Mouse (Mus musculus) limb, embryonic 14.5 days (tissue): ENCODE data around the gene Strc. TPM values are rescaled to one million over a fixed set of nuclear protein-coding genes. Genes with fewer than 3 reads are reported as not detected.
"Not testable (repeated sequence)": the region's sequence is repeated elsewhere in the genome, so short reads cannot be mapped to it uniquely, and the experiment has no call there.

ENCODE experiments used
- ATAC-seq: fragments of 200-750 bp; cut with Nextera tagmentation; 2 replicates; pipeline ENCODE4 v1.8.0; 2017; ENCODE audit warnings: low read depth, moderate number of reproducible peaks, moderate TSS enrichment; ENCODE audit not compliant: low FRiP score
- DNase-seq: peaks from one replicate; pipeline ENCODE4 v3.0.0-alpha.2; 2015; ENCODE audit warnings: low spot score
- H3K27ac ChIP-seq: fragments of 300-500 bp; sonication (generic); replicated peaks from 2 replicates; pipeline ENCODE4 v1.5.1; 2014; ENCODE audit warnings: low read depth, mild to moderate bottlenecking, low read length, moderate library complexity, mixed read lengths
- H3K27me3 ChIP-seq: fragments of 300-500 bp; sonication (generic); 2 replicates; pipeline ENCODE4 v1.6.1; 2014; ENCODE audit warnings: low read length, mixed read lengths; ENCODE audit not compliant: control insufficient read depth, insufficient read depth
- H3K36me3 ChIP-seq: fragments of 300-500 bp; sonication (generic); 2 replicates; pipeline ENCODE4 v1.6.1; 2014; ENCODE audit warnings: mild to moderate bottlenecking, low read length, moderate library complexity, mixed read lengths; ENCODE audit not compliant: control insufficient read depth, insufficient read depth
- H3K4me1 ChIP-seq: fragments of 300-500 bp; sonication (generic); 2 replicates; pipeline ENCODE4 v1.6.1; 2014; ENCODE audit warnings: antibody characterized with exemption, low read length, mixed read lengths; ENCODE audit not compliant: control insufficient read depth, insufficient read depth
- H3K4me2 ChIP-seq: fragments of 300-500 bp; sonication (generic); replicated peaks from 2 replicates; pipeline ENCODE4 v1.6.1; 2014; ENCODE audit warnings: low read depth, mild to moderate bottlenecking, low read length, moderate library complexity; ENCODE audit not compliant: severe bottlenecking
- H3K4me3 ChIP-seq: fragments of 300-500 bp; sonication (generic); replicated peaks from 2 replicates; pipeline ENCODE4 v1.5.1; 2014; ENCODE audit warnings: low read length
- H3K9ac ChIP-seq: fragments of 300-500 bp; sonication (generic); 2 replicates; pipeline ENCODE4 v1.6.1; 2014; ENCODE audit warnings: mild to moderate bottlenecking, low read depth, low read length, moderate library complexity; ENCODE audit not compliant: severe bottlenecking
- H3K9me3 ChIP-seq: fragments of 300-500 bp; sonication (generic); 2 replicates; pipeline ENCODE4 v1.6.1; 2016; ENCODE audit warnings: low read length; ENCODE audit not compliant: control insufficient read depth
- POLR2A ChIP-seq: fragments of 200-500 bp; IDR thresholded peaks from 2 replicates; pipeline ENCODE4 v1.8.0; 2012; ENCODE audit warnings: inconsistent platforms, mild to moderate bottlenecking, moderate library complexity, borderline replicate concordance; ENCODE audit not compliant: insufficient read depth, insufficient read length; ENCODE audit errors: extremely low read depth
- WGBS: fragments of 180-500 bp; shearing (Covaris S2); extraction: QIAGEN DNeasy Blood & Tissue Kit; methylation state at CpG from one replicate; pipeline ENCODE4 v1.1.7; 2014; 5-methylcytosine and 5-hydroxymethylcytosine counted together
- polyA plus RNA-seq, 2 experiments: library from polyadenylated mRNA; depleted of rRNA in 1 of 2; stranded (reverse) in 1 of 2; unstranded in 1 of 2; fragments of >200 nt; fragmentation: Nextera tagmentation in 1 of 2; extraction: Ambion mirVana in 1 of 2; gene quantifications; 2 replicates each; pipeline versions ENCODE4 v1.2.1 to v1.2.3; 2012 to 2014

Strc gene
- polyA plus RNA-seq (2012; rRNA removed): 0.01 TPM in 2 replicates
- not detected in 2 replicates for polyA plus RNA-seq (2014; fragmentation: Nextera tagmentation; extraction: Ambion mirVana)

DNA sequence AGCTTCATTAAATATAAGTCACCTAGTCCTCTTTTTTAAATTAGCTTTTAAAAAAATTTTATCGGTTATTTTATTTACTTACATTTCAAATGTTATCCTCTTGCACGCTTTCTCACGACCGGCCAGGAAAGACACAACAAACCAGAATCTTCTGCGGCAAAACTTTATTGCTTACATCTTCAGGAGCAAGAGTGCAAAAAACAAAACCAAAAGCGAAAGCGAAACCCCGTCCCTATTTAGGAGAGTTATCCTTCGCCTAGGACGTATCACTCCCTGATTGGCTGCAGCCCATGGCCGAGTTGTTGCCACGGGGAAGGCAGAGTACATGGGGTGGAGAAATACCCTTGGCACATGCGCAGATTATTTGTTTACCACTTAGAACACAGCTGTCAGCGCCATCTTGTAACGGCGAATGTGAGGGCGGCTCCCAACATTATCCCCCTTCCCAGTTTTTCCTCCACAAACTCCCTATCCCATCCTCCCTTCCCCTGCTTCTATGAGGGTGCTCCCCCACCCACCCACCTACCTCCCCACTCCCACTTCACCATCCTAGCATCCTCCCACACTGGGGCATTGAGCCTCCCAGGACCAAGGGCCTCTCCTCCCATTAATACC lies at the start of gene Strc:
Strc (minus strand) TSS at position 208 of the 615 bp plus-strand sequence.
- not testable (repeated sequence) for H3K9me3 ChIP-seq, H3K4me3 ChIP-seq, DNase-seq, H3K36me3 ChIP-seq, H3K9ac ChIP-seq, ATAC-seq, H3K27me3 ChIP-seq, H3K27ac ChIP-seq, H3K4me1 ChIP-seq, H3K4me2 ChIP-seq
- 91% methylated on average over 14 of the region's 17 CpGs for WGBS

DNA sequence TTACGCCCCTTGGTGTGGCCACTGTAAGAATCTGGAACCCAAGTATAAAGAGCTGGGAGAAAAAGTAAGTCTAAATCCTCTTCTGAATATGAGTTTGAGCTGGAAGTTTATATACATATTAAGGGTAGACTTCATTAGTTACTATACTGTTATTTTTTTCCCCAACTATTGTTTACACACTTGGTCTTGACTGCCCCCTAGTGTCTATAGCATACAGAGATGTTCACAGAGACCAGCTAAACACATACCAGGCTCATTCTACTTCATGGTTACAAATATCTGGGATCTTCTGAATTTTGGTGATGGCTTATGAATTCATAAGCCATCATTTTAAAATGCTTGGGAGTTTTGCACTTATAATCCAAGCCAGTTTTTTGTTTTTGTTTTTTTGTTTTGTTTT lies 47.9 kb upstream of the Strc start:
- TF ChIP-seq POLR2A: no peak
- no peak for DNase-seq

DNA sequence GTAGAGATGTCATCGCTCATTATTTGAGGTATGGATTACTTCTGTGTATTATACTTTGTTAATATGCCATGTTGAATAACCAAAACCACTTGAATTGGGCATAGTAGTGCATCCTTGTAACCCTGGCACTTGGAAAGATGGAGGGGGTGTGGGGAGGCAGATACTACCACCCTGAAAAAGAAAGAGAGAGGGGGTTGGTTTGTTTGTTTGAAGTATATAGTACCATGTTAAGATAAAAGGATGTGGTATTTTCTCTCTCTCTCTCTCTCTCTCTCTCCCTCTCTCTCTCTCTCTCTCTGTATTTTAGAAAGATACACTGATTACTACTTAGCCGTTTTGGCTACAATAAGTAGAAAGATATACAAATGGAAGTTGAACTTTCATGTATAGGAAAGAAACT lies 38.9 kb upstream of the Strc start:
- no peak for TF ChIP-seq POLR2A
- no peaks in the 10 kb centered on the region for H3K4me1 ChIP-seq
- no peak overlapping the region for H3K4me3 ChIP-seq
- no peak overlapping the region for H3K27ac ChIP-seq
- WGBS: 92% methylated on average over 2 of the region's 2 CpGs
- ATAC-seq: no peak
- H3K36me3 ChIP-seq: peaks cover 94% of the 10 kb centered on the region
- H3K9me3 ChIP-seq: no peaks in the 10 kb centered on the region
- H3K27me3 ChIP-seq: no peaks in the 10 kb centered on the region
- H3K9ac ChIP-seq: no peak overlapping the region
- no peak for DNase-seq
- no peak overlapping the region for H3K4me2 ChIP-seq

More for the DNA sequence above, 47.9 kb upstream of the Strc start:
- Histone ChIP-seq H3K4me2 (no peak overlapping the region), H3K36me3 (peaks cover 94% of the 10 kb centered on the region), H3K4me1 (no peaks in the 10 kb centered on the region), H3K9ac (no peak overlapping the region), H3K9me3 (no peaks in the 10 kb centered on the region), H3K4me3 (no peak overlapping the region), H3K27ac (no peak overlapping the region), H3K27me3 (no peaks in the 10 kb centered on the region)
- no peak for ATAC-seq
- WGBS: 100% methylated on average over 1 of the region's 1 CpGs

DNA sequence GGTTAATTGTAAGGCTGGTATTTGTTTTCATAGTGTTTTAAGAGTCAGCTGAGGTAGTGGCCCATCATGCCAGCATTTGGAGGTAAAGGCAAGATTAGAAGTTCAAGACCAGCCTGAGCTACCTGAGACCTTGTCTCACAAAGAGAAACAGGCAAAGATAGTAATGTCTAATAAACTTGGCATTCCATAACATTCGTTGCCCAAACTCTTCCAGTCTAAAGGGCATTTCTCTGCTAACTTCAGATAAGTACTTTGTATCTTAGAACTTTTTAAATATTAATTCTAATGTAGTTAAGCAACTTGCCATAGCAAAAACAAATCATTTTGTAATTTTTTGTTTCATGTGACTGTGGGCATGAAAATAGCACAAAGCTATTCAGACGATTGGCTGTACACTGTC lies 36.2 kb upstream of the Strc start:
- WGBS: 91% methylated on average over 2 of the region's 2 CpGs
- H3K9ac ChIP-seq: no peak overlapping the region
- no peak overlapping the region for H3K4me2 ChIP-seq
- H3K4me3 ChIP-seq: no peak overlapping the region
- no peak for DNase-seq
- TF ChIP-seq POLR2A: no peak
- H3K36me3 ChIP-seq: peaks cover 88% of the 10 kb centered on the region
- H3K27me3 ChIP-seq: no peaks in the 10 kb centered on the region
- no peak for ATAC-seq
- no peak overlapping the region for H3K27ac ChIP-seq
- H3K4me1 ChIP-seq: no peaks in the 10 kb centered on the region
- no peaks in the 10 kb centered on the region for H3K9me3 ChIP-seq

DNA sequence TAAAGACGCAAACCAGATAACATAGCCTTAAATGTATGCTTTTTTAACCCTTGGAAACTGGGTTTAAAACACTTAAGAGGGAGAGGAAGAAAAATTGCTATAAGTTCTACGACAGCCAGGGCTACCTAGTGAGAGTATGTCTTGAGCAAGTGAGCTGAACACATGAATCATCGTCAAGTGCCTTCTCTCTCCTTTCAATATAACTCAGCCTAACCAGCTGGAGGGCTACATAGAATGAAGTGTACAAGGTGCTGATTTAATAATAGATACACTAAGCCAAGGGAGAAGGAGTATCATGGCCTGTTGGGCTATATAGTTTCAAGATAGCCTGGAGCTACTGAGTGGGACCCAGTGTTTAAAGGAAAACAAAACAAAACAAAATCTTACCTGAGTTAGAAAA lies 31.5 kb upstream of the Strc start:
- DNase-seq: no peak
- Histone ChIP-seq H3K4me1 (peaks cover 15% of the 10 kb centered on the region), H3K27ac (no peak overlapping the region), H3K4me2 (no peak overlapping the region), H3K36me3 (peaks cover 68% of the 10 kb centered on the region), H3K9me3 (no peaks in the 10 kb centered on the region), H3K9ac (no peak overlapping the region), H3K27me3 (no peaks in the 10 kb centered on the region), H3K4me3 (no peak overlapping the region)
- 94% methylated on average over 3 of the region's 3 CpGs for WGBS
- no peak for TF ChIP-seq POLR2A
- no peak for ATAC-seq
